Mouse (Mus musculus) heart, postnatal 10 days (tissue): ENCODE data around the gene Pds5b. TPM values are rescaled to one million over a fixed set of nuclear protein-coding genes. Genes with fewer than 3 reads are reported as not detected.
"Not testable (repeated sequence)": the region's sequence is repeated elsewhere in the genome, so short reads cannot be mapped to it uniquely, and the experiment has no call there.

Experiments used
- DNase-seq, 2 experiments: peaks; one replicate each; pipeline ENCODE4 v3.0.0; 2021
- intact Hi-C: fragments of 180-260 bp; cut with DNase I; formaldehyde crosslinking; loops from one replicate; pipeline ENCODE4 v1.15.1; 2025
- total RNA-seq, 2 experiments: library from RNA; stranded (reverse); gene quantifications; 2 replicates each; pipeline ENCODE4 v1.2.3; 2021

Gene Pds5b
- total RNA-seq, 2 experiments from 2014 or later = 25.5 to 27.1 TPM

- DNase-seq, intact Hi-C loops: not testable (repeated sequence)
These were observed 9.3 kb downstream of the Pds5b start for GRCm38 (mm10) chr5:150682862-150683261.

- DNase-seq = no peak
- intact Hi-C loops = no loop called here
These were observed 17.1 kb downstream of the Pds5b start for GRCm38 (mm10) chr5:150690685-150691084.

GRCm38 (mm10) chr5:150693277-150693676 lies 19.7 kb downstream of the Pds5b start:
- intact Hi-C loops = no loop called here
- no peak for DNase-seq

- intact Hi-C loops = loop anchor here (1.0 kb wide), 1 partner anchor 29 kb away; the partner anchor contains the start of gene Pds5b
- peak; percentile 50 to 61 for DNase-seq
These were observed 29.2 kb downstream of the Pds5b start for GRCm38 (mm10) chr5:150702714-150703113.

- DNase-seq, intact Hi-C loops: not testable (repeated sequence)
These were observed 33.1 kb downstream of the Pds5b start for GRCm38 (mm10) chr5:150706651-150707050.

- intact Hi-C loops, DNase-seq: not testable (repeated sequence)
These were observed 33.6 kb downstream of the Pds5b start for GRCm38 (mm10) chr5:150707181-150707580.

- peak; percentile 22 to 28 for DNase-seq
- intact Hi-C loops = no loop called here
These were observed 38.0 kb downstream of the Pds5b start for GRCm38 (mm10) chr5:150711503-150711902.

GRCm38 (mm10) chr5:150713431-150713830 lies 39.9 kb downstream of the Pds5b start:
- intact Hi-C loops = no loop called here
- no peak for DNase-seq

GRCm38 (mm10) chr5:150717775-150718174 lies 44.2 kb downstream of the Pds5b start:
- peak in 1 of 2 experiments; percentile 29 for DNase-seq
- intact Hi-C loops = loop anchor here (5.0 kb wide), 1 partner anchor 45 kb away; the partner anchor contains the start of gene Pds5b

GRCm38 (mm10) chr5:150724641-150725040 lies 51.1 kb downstream of the Pds5b start:
- intact Hi-C loops = no loop called here
- no peak for DNase-seq

- intact Hi-C loops = not testable (repeated sequence)
These were observed 63.5 kb downstream of the Pds5b start for GRCm38 (mm10) chr5:150737028-150737427.

GRCm38 (mm10) chr5:150739311-150739710 lies 65.8 kb downstream of the Pds5b start:
- no peak for DNase-seq
- intact Hi-C loops = no loop called here

More at GRCm38 (mm10) chr5:150737028-150737427, 63.5 kb downstream of the Pds5b start:
- not testable (repeated sequence) for DNase-seq

GRCm38 (mm10) chr5:150740597-150740996 lies 67.1 kb downstream of the Pds5b start:
- intact Hi-C loops = no loop called here
- no peak for DNase-seq

GRCm38 (mm10) chr5:150756623-150757022 lies 83.1 kb downstream of the Pds5b start:
- DNase-seq = no peak
- intact Hi-C loops = no loop called here

GRCm38 (mm10) chr5:150772403-150772802 lies 98.9 kb downstream of the Pds5b start:
- DNase-seq = no peak
- intact Hi-C loops = no loop called here

- DNase-seq = no peak
- intact Hi-C loops = no loop called here
These were observed 99.5 kb downstream of the Pds5b start for GRCm38 (mm10) chr5:150773083-150773482.

- DNase-seq = no peak
- intact Hi-C loops = no loop called here
These were observed 114.7 kb downstream of the Pds5b start for GRCm38 (mm10) chr5:150788261-150788660.

- DNase-seq = no peak
- intact Hi-C loops = no loop called here
These were observed 115.5 kb downstream of the Pds5b start for GRCm38 (mm10) chr5:150789039-150789438.

- intact Hi-C loops = loop anchor here (10.0 kb wide), 1 partner anchor 571 kb away; no protein-coding TSS in a partner anchor
- no peak for DNase-seq
These were observed 120.6 kb downstream of the Pds5b start for GRCm38 (mm10) chr5:150794181-150794580.

- DNase-seq = no peak
- intact Hi-C loops = no loop called here
These were observed 126.5 kb downstream of the Pds5b start for GRCm38 (mm10) chr5:150800056-150800455.

- intact Hi-C loops = loop anchor here (10.0 kb wide), 1 partner anchor 560 kb away; no protein-coding TSS in a partner anchor
- DNase-seq = no peak
These were observed 140.8 kb downstream of the Pds5b start for GRCm38 (mm10) chr5:150814111-150814990.

- intact Hi-C loops = loop anchor here (10.0 kb wide), 1 partner anchor 559 kb away; no protein-coding TSS in a partner anchor
- DNase-seq = no peak
These were observed 141.9 kb downstream of the Pds5b start for GRCm38 (mm10) chr5:150815400-150815799.
